Mouse (Mus musculus): ENCODE results near the gene Cygb.

DNA sequence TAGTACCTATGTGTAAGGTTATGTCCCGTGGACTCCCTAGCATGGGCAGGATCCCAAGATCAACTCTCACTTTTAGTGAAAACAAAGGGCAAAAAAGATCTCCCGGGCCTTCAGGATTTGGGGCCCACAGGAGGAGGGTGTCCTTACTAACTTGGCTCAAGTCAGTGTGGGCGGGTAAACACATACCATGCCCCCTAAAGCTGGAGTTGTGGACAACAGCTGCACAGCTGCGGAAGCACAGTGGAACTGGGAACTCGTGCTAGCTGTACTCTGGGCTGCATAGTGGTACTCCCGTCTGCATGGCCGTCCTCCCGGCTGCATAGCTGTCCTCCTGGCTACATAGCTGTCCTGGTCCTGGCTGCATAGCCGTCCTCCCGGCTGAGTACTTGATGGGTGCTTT is 4.1 kb upstream of the Cygb start:
- TF ChIP-seq CTCF (IDR thresholded peaks at IDR 0.05 in 2 of 3, conservative IDR thresholded peaks at IDR 0.05 in 1 of 3; ENCODE audit: control insufficient read depth in 1 of 3, insufficient read depth in 1 of 3, low read depth in 2 of 3, low read length in 3 of 3, poor library complexity in 1 of 3, severe bottlenecking in 1 of 3) (no peak), GATA1 (IDR thresholded peaks at IDR 0.05; ENCODE audit: low read depth, low read length) (no peak), EP300 (IDR thresholded peaks at IDR 0.05; ENCODE audit: low read depth in 1 of 2, low read length in 2 of 2) (no peak), ETS1 (IDR thresholded peaks at IDR 0.05; ENCODE audit: low read depth, low read length) (peak; percentile 30; the same call in 1 of the 2 replicates), ZC3H11A (IDR thresholded peaks at IDR 0.05; ENCODE audit: low read depth, low read length) (no peak), ZNF384 (IDR thresholded peaks at IDR 0.05; ENCODE audit: low read depth, low read length) (no peak), POLR2A (IDR thresholded peaks at IDR 0.05; ENCODE audit: control insufficient read depth in 1 of 2, insufficient read depth in 1 of 2, low read depth in 1 of 2, low read length in 2 of 2, poor library complexity in 1 of 2) (peak in 1 of 2 experiments; percentile 51; a peak in 1 of 4 replicates), MAZ (IDR thresholded peaks at IDR 0.05; ENCODE audit: low read depth, low read length) (no peak), KAT2A (conservative IDR thresholded peaks at IDR 0.05; ENCODE audit: low read depth, low read length) (no peak; the same call in 1 of the 2 replicates), POLR2AphosphoS5 (IDR thresholded peaks at IDR 0.05; ENCODE audit: borderline replicate concordance, low read depth, low read length) (no peak; the same call in 1 of the 2 replicates), HCFC1 (IDR thresholded peaks at IDR 0.05; ENCODE audit: low read depth, low read length) (no peak; the same call in 1 of the 2 replicates), MYC (IDR thresholded peaks at IDR 0.05; ENCODE audit: low read depth, low read length) (0 out of 2 replicates have a peak, but pooled peaks have one; percentile 19)
